Mouse (Mus musculus): ENCODE data around the gene Zfp93.
"Not testable (repeated sequence)": the region's sequence is repeated elsewhere in the genome, so short reads cannot be mapped to it uniquely, and the experiment has no call there.

Zfp93 gene

GRCm38 (mm10) chr7:24270288-24270672, at the start of gene Zfp93:
TSS of gene Zfp93 (plus strand) at chr7:24270420.
- peak; percentile 80 for DNase-seq

- peak; percentile 65 for DNase-seq
Measured at GRCm38 (mm10) chr7:24237040-24237791, 33.0 kb upstream of the Zfp93 start, which contains the start of gene Zfp109. TSS of gene Zfp109 (minus strand) at chr7:24237560.

DNA sequence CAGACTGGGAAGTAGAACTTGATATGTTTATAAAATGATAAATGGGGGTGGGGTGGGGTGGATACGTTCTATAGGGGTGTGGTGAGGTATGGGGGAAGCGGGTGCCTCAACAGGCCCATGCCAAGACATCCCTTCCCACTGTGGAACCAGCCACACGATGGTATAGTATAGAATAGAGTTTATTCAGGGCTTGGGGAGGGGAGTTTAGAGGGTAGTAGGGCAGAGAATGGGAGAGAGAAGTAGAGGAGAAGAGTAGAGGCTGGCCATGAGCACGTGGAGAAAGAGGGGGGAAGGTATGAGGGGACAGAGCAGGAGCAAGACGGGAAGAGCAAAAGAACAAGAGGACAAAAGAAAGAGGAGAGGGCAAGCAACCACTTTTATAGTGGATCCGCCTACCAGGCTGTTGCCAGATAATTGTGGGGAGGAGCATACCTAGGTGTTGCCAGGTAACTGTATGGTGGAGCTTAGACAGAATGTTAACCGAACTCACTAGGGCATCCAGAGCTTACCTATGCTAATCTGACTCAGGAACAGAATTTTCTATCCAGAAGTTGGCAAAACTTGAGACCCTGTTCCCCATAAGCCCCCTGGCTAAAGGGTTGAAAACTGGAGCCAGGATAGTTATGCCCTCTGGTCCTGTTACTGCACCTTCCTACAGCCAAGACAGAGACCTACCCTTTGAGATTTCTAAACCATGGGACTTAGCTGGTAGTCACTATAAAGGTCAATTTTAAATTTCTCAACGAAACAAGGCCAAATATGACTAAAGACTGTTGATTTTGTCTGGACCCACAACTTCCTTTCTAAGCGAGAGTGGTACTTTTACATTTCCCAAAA, 16.2 kb upstream of the Zfp93 start:
- no peak for DNase-seq

- DNase-seq: peak; percentile 83
Measured at GRCm38 (mm10) chr7:24254633-24255474, 15.4 kb upstream of the Zfp93 start, which contains the start of gene Zfp108. TSS of gene Zfp108 (plus strand) at chr7:24254794.

DNA sequence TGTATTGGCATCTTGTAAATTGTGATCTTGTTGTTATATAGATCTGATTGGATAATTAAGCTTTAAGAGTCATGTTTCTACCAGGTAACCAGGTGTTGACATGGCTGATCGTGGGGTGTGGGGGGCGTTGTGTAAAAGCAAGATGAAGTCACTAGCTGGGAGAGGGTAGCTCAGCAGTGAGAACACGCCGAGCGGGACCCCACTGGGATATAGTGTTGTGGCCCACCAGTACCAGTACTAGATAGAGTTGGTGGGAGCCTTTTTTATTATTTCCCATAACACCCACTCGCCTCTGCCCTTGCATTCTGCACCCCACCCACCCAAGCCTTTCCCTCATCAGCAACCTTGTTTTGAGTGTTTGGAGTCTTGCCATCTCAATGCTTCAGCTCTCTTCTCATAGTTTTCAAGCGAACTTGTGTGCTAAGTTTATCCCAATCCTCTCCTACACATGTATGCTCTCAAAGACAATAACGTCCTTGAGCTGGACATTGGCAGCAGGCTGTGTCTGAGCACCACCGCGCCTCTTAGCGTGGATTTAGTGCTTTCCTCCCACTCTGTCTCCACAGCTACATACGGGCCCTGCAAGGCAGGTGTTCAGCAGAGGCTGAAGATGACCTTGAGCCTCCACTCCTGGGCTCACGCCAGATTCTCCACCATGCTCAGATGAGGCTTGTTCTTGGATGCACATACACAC, 10.8 kb upstream of the Zfp93 start:
- DNase-seq: no peak

DNA sequence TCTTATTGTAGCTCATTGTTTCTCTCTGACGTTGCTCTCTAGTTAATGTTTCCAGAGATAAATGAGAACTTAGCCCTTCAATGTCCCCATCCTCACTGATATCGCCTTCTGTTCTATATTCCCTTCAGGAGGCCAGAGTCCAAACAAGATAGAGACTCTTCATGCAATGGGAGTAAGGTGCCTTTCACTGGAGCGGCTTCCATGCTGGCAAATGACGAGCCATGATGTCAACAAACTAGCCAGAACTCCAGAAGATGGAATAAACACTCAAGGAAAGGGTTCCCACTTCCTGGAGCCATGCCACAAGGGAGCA, 10.3 kb upstream of the Zfp93 start:
- no peak for DNase-seq

GRCm38 (mm10) chr7:24268176-24269155, 1.8 kb upstream of the Zfp93 start:
- no peak for DNase-seq

GRCm38 (mm10) chr7:24269256-24269655, 964 bp upstream of the Zfp93 start:
- DNase-seq: no peak

GRCm38 (mm10) chr7:24269667-24270287, 443 bp upstream of the Zfp93 start:
- peak; percentile 25 for DNase-seq

- DNase-seq: no peak
Measured at GRCm38 (mm10) chr7:24271191-24271590, 971 bp downstream of the Zfp93 start.

DNA sequence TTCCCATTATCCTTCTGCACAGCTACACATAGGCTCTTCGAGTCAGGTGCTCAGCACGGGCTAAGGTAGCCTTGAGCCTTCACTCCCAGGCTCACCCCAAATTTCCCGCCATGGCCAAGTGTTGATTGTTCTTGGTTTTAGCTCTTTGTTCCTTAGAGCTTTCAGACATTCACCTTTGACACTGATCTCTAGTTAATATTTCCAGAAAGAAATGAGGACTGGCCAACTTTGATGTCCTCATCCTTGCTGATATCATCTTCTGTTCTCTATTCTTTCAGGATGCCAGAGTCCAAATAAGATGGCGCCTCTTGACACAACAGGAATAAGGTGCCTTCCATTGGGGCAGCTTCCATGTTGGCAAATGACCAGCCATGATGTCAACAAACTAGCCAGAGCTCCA, 4.2 kb downstream of the Zfp93 start:
- no peak for DNase-seq

DNA sequence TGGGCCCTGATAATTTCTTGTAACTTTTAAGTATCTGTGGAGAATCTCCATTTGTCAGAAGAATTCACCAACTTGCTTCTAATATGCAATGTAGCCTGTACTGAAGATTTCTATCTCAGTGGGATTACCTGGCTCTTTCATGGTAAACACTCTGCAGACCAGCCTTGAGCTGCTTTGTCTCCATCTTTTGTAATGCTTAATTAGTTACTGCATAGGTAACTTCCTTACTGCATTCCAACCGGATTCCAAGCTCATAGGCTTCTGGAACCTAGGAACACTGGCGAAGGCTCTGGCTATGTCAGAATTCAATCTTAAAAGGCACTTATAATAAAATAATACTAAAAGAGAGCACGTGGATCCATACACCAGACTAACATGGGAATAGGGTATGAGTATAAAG, 8.6 kb downstream of the Zfp93 start:
- DNase-seq: not testable (repeated sequence)

DNA sequence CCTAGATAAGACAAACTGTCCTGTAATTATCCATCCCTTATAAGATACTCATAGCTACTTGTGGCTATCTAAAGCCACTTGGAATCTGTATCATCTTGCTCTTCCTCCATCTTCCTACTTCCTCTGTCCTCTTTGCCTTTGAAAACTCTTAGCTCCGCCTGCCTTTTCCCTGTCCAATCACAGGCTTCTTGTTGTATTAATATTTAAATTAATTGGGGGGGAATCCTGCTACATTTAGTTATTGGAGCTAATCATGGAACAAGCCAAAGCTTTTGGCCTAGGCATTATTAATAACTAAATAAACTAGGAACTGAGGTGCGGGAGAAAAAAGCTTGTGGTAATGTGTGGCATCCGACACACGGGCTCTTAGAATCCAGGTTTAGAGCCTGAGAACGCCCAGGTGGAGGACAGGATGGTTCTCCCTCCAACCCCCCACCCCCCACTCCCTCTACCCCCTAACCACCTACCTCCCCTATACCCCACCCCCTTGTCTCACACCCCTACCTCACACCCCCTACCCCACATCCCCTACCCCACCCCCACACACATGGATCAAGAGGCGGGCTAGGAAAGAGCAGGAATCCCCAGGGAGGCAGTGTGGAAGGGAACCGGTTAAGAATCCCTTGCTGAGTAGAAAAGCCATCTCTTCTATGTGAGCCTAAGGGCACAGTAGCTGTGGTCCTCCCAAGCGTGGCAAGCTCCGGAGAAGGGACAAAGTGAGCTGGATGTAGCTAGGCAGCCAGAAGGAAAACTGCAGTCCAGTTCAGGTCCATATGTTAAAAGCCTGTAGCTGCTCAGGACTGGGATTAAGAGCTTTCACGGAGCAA, 10.0 kb downstream of the Zfp93 start:
- DNase-seq: no peak

DNA sequence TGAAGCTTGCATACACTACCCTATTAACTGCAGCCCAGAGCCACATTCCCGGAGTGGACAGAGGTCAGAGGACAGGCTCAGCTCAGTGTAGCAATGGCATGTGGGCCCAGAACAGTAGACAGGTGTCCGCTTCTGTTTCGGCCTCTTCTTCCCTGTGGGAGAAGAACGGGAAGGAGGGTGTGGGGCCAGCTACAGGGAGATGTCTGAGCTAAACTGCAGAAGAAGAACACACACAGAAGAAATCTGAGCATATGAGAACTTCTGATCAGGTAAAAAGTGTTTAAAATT, 10.6 kb downstream of the Zfp93 start:
- DNase-seq: no peak

DNA sequence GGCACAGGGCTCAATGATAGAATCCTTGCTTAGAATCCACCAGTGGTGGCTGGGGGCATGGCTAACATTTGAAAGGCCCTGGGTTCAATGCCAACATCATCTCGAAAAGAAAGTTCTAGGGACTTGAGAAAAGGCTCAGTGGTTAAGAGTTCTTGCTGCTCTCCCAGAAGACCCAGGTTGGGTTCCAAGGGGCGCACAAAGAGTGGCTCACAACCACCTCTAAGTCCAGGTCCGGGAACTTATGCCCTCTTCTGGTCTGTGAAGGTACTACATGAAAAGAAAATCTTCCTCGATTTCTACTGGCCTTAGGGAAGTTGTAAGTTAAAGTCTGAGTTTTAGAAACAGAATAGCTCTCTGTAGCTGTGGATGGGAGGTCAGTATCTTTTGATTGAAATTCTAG, 15.9 kb downstream of the Zfp93 start:
- DNase-seq: no peak

GRCm38 (mm10) chr7:24286916-24287315, 16.7 kb downstream of the Zfp93 start:
- no peak for DNase-seq

- DNase-seq: no peak
Measured at GRCm38 (mm10) chr7:24287670-24288069, 17.4 kb downstream of the Zfp93 start.

GRCm38 (mm10) chr7:24288512-24288911, 18.3 kb downstream of the Zfp93 start:
- no peak for DNase-seq

GRCm38 (mm10) chr7:24290106-24290693, 20.0 kb downstream of the Zfp93 start:
- no peak for DNase-seq

Measured in cerebellum, adult 8-10 months (tissue).